Mouse (Mus musculus): ENCODE results near the gene Zbtb20.

- TF ChIP-seq CTCF (IDR thresholded peaks at IDR 0.05; ENCODE audit: control insufficient read depth, insufficient read depth, insufficient replicate concordance, low read depth, low read length): no peak
- no peak for TF ChIP-seq POLR2A (IDR thresholded peaks at IDR 0.05; ENCODE audit: control insufficient read depth, low read depth, low read length)
Measured at GRCm38 (mm10) chr16:43465921-43466748, 590.5 kb downstream of the Zbtb20 start.
